In the genomic region with DNA sequence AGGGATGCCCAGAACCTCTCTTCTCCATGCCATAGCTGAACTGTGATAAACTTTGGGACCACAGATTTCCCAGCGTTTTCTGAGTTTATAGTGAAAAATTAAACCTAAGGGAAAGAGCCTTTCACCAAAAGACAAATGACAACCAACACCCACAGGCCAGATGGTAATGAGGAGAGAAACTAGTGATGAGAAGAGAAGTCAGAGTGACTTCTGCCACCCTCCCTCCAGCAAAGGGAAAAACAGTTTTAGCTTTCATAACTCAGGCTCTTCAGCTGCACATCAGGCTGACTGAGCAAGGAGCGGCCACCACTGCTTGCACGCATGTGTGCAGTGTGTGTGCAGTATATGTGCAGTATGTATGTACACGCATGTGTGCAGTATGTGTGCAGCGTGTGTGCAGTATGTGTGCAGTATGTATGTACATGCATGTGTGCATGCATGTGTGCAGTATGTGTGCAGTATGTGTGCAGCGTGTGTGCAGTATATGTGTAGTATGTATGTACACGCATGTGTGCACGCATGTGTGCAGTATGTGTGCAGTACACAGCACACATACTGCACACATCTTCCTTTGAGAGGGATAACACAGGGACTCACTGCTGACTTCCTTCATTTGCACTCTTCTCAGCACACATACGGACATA, we compare ENCODE assay signal across 11 mouse cellular contexts.
"Had no signal": no experiment of that assay in that cellular context is flagged by ENCODE, and none has a peak within 500 bp of the region (broad histone marks: within the 10 kb centered on the region; RNA-seq: fewer than 3 reads in every experiment).

No protein-coding gene starts in this region.

- ATAC-seq: inflammation-experienced regulatory T-cells, adult 6 months; intestine, postnatal 0 days; liver, embryonic 12.5 days had no signal

- H3K27me3 ChIP-seq: limb, embryonic 15.5 days; liver, embryonic 12.5 days; neural tube, embryonic 12.5 days had no signal

- H3K9ac ChIP-seq: limb, embryonic 15.5 days; liver, embryonic 12.5 days; neural tube, embryonic 12.5 days had no signal

- H3K36me3 ChIP-seq: limb, embryonic 15.5 days; liver, embryonic 12.5 days; midbrain, embryonic 10.5 days; neural tube, embryonic 12.5 days had no signal

- DNase-seq: kidney, adult 8-10 months; kidney, postnatal 25 days; midbrain, embryonic 14.5 days; thymus, postnatal 14 days had no signal

- H3K27ac ChIP-seq: limb, embryonic 15.5 days; liver, embryonic 12.5 days; midbrain, embryonic 10.5 days; neural tube, embryonic 12.5 days; stomach, postnatal 0 days had no signal

- H3K4me2 ChIP-seq: limb, embryonic 15.5 days; liver, embryonic 12.5 days; neural tube, embryonic 12.5 days had no signal

- H3K4me3 ChIP-seq: limb, embryonic 15.5 days; liver, embryonic 12.5 days; midbrain, embryonic 10.5 days; neural tube, embryonic 12.5 days had no signal

- H3K4me1 ChIP-seq: limb, embryonic 15.5 days; liver, embryonic 12.5 days; midbrain, embryonic 10.5 days; neural tube, embryonic 12.5 days had no signal

- H3K9me3 ChIP-seq: limb, embryonic 15.5 days; liver, embryonic 12.5 days; midbrain, embryonic 10.5 days; neural tube, embryonic 12.5 days had no signal
